In genomic region chr3:54790601-54791000, GRCm38 (mm10) we compare ENCODE assay signal across 17 mouse cellular contexts. TPM values are rescaled to one million over a fixed set of nuclear protein-coding genes. Genes with fewer than 3 reads are reported as not detected.
DNase-seq lines count a peak whose midpoint lies in the region; ATAC-seq lines count a peak whose summit lies in the region.
"Had no signal": no experiment of that assay in that cellular context is flagged by ENCODE, and none has a peak within 500 bp of the region (broad histone marks: within the 10 kb centered on the region; RNA-seq: fewer than 3 reads in every experiment).

No protein-coding gene starts in this region.

- no peaks in the 10 kb centered on the region for H3K27me3 ChIP-seq in forebrain, embryonic 11.5 days (ENCODE audit: control insufficient read depth, insufficient read depth, low read length)
- no peaks in the 10 kb centered on the region for H3K27me3 ChIP-seq in forebrain, embryonic 13.5 days
- no peaks in the 10 kb centered on the region for H3K27me3 ChIP-seq in limb, embryonic 15.5 days
- no peaks in the 10 kb centered on the region for H3K27me3 ChIP-seq in limb, embryonic 10.5 days (ENCODE audit: low read depth, poor library complexity, severe bottlenecking)
- H3K27me3 ChIP-seq: embryonic facial prominence, embryonic 13.5 days; hindbrain, embryonic 13.5 days; intestine, embryonic 15.5 days had no signal

- no peaks in the 10 kb centered on the region for H3K4me1 ChIP-seq in forebrain, embryonic 11.5 days (replicated peaks; ENCODE audit: control insufficient read depth, insufficient read depth, low read length)
- H3K4me1 ChIP-seq in forebrain, embryonic 13.5 days: no peaks in the 10 kb centered on the region
- no peaks in the 10 kb centered on the region for H3K4me1 ChIP-seq in limb, embryonic 15.5 days
- peaks cover 4% of the 10 kb centered on the region; the same call in 1 of the 2 replicates for H3K4me1 ChIP-seq in limb, embryonic 10.5 days
- H3K4me1 ChIP-seq: embryonic facial prominence, embryonic 13.5 days; hindbrain, embryonic 13.5 days; intestine, embryonic 15.5 days had no signal

- H3K4me3 ChIP-seq in forebrain, embryonic 11.5 days (ENCODE audit: low read depth, low read length): no peak overlapping the region
- no peak overlapping the region for H3K4me3 ChIP-seq in forebrain, embryonic 13.5 days
- no peak overlapping the region for H3K4me3 ChIP-seq in limb, embryonic 15.5 days
- H3K4me3 ChIP-seq in limb, embryonic 10.5 days: no peak overlapping the region
- H3K4me3 ChIP-seq: embryonic facial prominence, embryonic 13.5 days; gastrocnemius, adult 2 months; hindbrain, embryonic 13.5 days; intestine, embryonic 15.5 days had no signal

- no peak overlapping the region for H3K27ac ChIP-seq in forebrain, embryonic 11.5 days (ENCODE audit: low read depth, low read length)
- no peak overlapping the region for H3K27ac ChIP-seq in forebrain, embryonic 13.5 days
- H3K27ac ChIP-seq in limb, embryonic 15.5 days: no peak overlapping the region
- H3K27ac ChIP-seq in limb, embryonic 10.5 days: no peak overlapping the region
- H3K27ac ChIP-seq: embryonic facial prominence, embryonic 13.5 days; gastrocnemius, adult 2 months; hindbrain, embryonic 13.5 days; intestine, embryonic 15.5 days had no signal

- peak; percentile 38 for DNase-seq in forebrain, embryonic 11.5 days (ENCODE audit: low spot score)
- no peak for DNase-seq in limb, embryonic 10.5 days (ENCODE audit: low spot score)
- DNase-seq in MN1 (ENCODE audit: low spot score): peak; percentile 69
- DNase-seq in Muller cell, postnatal 12 days (ENCODE audit: inconsistent ontology term): peak; percentile 5
- DNase-seq: cerebellum, adult 18-20 months; cerebellum, adult 9-11 months; cerebellum, postnatal 36 days; gastrocnemius, adult 2 months; gastrocnemius, postnatal 25 days; heart, postnatal 10 days; heart, postnatal 4 days had no signal

- H3K4me2 ChIP-seq in forebrain, embryonic 11.5 days (ENCODE audit: low read depth, low read length, severe bottlenecking): no peak overlapping the region
- no peak overlapping the region for H3K4me2 ChIP-seq in forebrain, embryonic 13.5 days
- no peak overlapping the region for H3K4me2 ChIP-seq in limb, embryonic 15.5 days
- H3K4me2 ChIP-seq: embryonic facial prominence, embryonic 13.5 days; hindbrain, embryonic 13.5 days; intestine, embryonic 15.5 days had no signal

- H3K9ac ChIP-seq in forebrain, embryonic 11.5 days (ENCODE audit: low read length): no peak overlapping the region
- H3K9ac ChIP-seq in forebrain, embryonic 13.5 days: no peak overlapping the region
- H3K9ac ChIP-seq in limb, embryonic 15.5 days: no peak overlapping the region
- H3K9ac ChIP-seq: embryonic facial prominence, embryonic 13.5 days; hindbrain, embryonic 13.5 days; intestine, embryonic 15.5 days had no signal

- ATAC-seq in forebrain, embryonic 11.5 days (replicated peaks; ENCODE audit: low FRiP score): no peak
- no peak for ATAC-seq in forebrain, embryonic 13.5 days
- 0 out of 2 replicates have a peak, but pooled peaks have one; percentile 43 for ATAC-seq in limb, embryonic 15.5 days (ENCODE audit: insufficient number of reproducible peaks, low FRiP score, low TSS enrichment, low read depth)
- ATAC-seq: forebrain, embryonic 14.5 days; intestine, embryonic 15.5 days had no signal

- H3K9me3 ChIP-seq in forebrain, embryonic 11.5 days (ENCODE audit: control insufficient read depth, low read length): peaks cover 4% of the 10 kb centered on the region; the same call in 1 of the 2 replicates
- H3K9me3 ChIP-seq in forebrain, embryonic 13.5 days (replicated peaks): peaks cover 7% of the 10 kb centered on the region
- H3K9me3 ChIP-seq in limb, embryonic 15.5 days: no peaks in the 10 kb centered on the region
- H3K9me3 ChIP-seq in limb, embryonic 10.5 days (replicated peaks): no peaks in the 10 kb centered on the region
- H3K9me3 ChIP-seq: embryonic facial prominence, embryonic 13.5 days; intestine, embryonic 15.5 days had no signal

- 69% methylated on average over 2 of the region's 2 CpGs for WGBS in forebrain, embryonic 11.5 days
- WGBS in forebrain, embryonic 13.5 days: 43% methylated on average over 2 of the region's 2 CpGs
- WGBS in limb, embryonic 15.5 days: 52% methylated on average over 2 of the region's 2 CpGs
- 79% methylated on average over 2 of the region's 2 CpGs for WGBS in limb, embryonic 10.5 days

- H3K36me3 ChIP-seq in forebrain, embryonic 11.5 days (ENCODE audit: control insufficient read depth, insufficient read depth, low read length): no peaks in the 10 kb centered on the region
- no peaks in the 10 kb centered on the region for H3K36me3 ChIP-seq in forebrain, embryonic 13.5 days (ENCODE audit: poor library complexity, severe bottlenecking)
- peaks cover 25% of the 10 kb centered on the region; the same call in 1 of the 2 replicates for H3K36me3 ChIP-seq in limb, embryonic 15.5 days
- no peaks in the 10 kb centered on the region for H3K36me3 ChIP-seq in limb, embryonic 10.5 days

RNA-seq across cellular contexts. Expression of gene Rfxap, which starts 17.0 kb away (rescaled TPM):
- polyA plus RNA-seq in forebrain, embryonic 11.5 days (2014; fragmentation: Nextera tagmentation; extraction: Ambion mirVana): 57.6 and 65.6 TPM in 2 replicates
- 29.5 and 35.8 TPM in 2 replicates for polyA plus RNA-seq in forebrain, embryonic 13.5 days (2015; fragmentation: Nextera tagmentation; extraction: Ambion mirVana)
- 26.3 and 37.5 TPM in 2 replicates for polyA plus RNA-seq in limb, embryonic 15.5 days (2015; fragmentation: Nextera tagmentation; extraction: Ambion mirVana)
- 35.0 and 35.4 TPM in 2 replicates for polyA plus RNA-seq in limb, embryonic 10.5 days (2016; fragmentation: Nextera tagmentation; extraction: Ambion mirVana)

RNA-seq across cellular contexts. Expression of gene Smad9, which starts 35.2 kb away (rescaled TPM):
- polyA plus RNA-seq in forebrain, embryonic 11.5 days (2014; fragmentation: Nextera tagmentation; extraction: Ambion mirVana): 0.32 and 0.33 TPM in 2 replicates
- polyA plus RNA-seq in forebrain, embryonic 13.5 days (2015; fragmentation: Nextera tagmentation; extraction: Ambion mirVana): 0.05 and 0.15 TPM in 2 replicates
- 0.52 and 0.56 TPM in 2 replicates for polyA plus RNA-seq in limb, embryonic 15.5 days (2015; fragmentation: Nextera tagmentation; extraction: Ambion mirVana)
- polyA plus RNA-seq in limb, embryonic 10.5 days (2016; fragmentation: Nextera tagmentation; extraction: Ambion mirVana): 0.23 and 0.26 TPM in 2 replicates

RNA-seq across cellular contexts. Expression of gene Alg5, which starts 55.3 kb away (rescaled TPM):
- 37.7 and 39.4 TPM in 2 replicates for polyA plus RNA-seq in forebrain, embryonic 11.5 days (2014; fragmentation: Nextera tagmentation; extraction: Ambion mirVana)
- polyA plus RNA-seq in forebrain, embryonic 13.5 days (2015; fragmentation: Nextera tagmentation; extraction: Ambion mirVana): 44.7 and 45.4 TPM in 2 replicates
- 61.9 and 71.0 TPM in 2 replicates for polyA plus RNA-seq in limb, embryonic 15.5 days (2015; fragmentation: Nextera tagmentation; extraction: Ambion mirVana)
- polyA plus RNA-seq in limb, embryonic 10.5 days (2016; fragmentation: Nextera tagmentation; extraction: Ambion mirVana): 39.8 and 42.0 TPM in 2 replicates

RNA-seq across cellular contexts. Expression of gene Exosc8, which starts 55.4 kb away (rescaled TPM):
- polyA plus RNA-seq in forebrain, embryonic 11.5 days (2014; fragmentation: Nextera tagmentation; extraction: Ambion mirVana): 166 and 176 TPM in 2 replicates
- polyA plus RNA-seq in forebrain, embryonic 13.5 days (2015; fragmentation: Nextera tagmentation; extraction: Ambion mirVana): 117 and 121 TPM in 2 replicates
- 101 and 104 TPM in 2 replicates for polyA plus RNA-seq in limb, embryonic 15.5 days (2015; fragmentation: Nextera tagmentation; extraction: Ambion mirVana)
- polyA plus RNA-seq in limb, embryonic 10.5 days (2016; fragmentation: Nextera tagmentation; extraction: Ambion mirVana): 183 and 200 TPM in 2 replicates
